Mouse (Mus musculus) megakaryocyte progenitor cell, adult 5-6 weeks (primary cell): ENCODE results near the gene Vkorc1. TPM values are rescaled to one million over a fixed set of nuclear protein-coding genes. Genes with fewer than 3 reads are reported as not detected.
A peak's percentile ranks its signal among the peaks of the same experiment; 100 is the strongest.
"Not testable (repeated sequence)": the region's sequence is repeated elsewhere in the genome, so short reads cannot be mapped to it uniquely, and the experiment has no call there.

Source experiments
- ATAC-seq: replicated peaks from 2 replicates; pipeline ENCODE4 v1.8.0; 2016; ENCODE audit warnings: mild to moderate bottlenecking, moderate TSS enrichment, inconsistent platforms; ENCODE audit not compliant: poor library complexity
- total RNA-seq, 2 experiments: library from RNA; stranded (forward) in 1 of 2; stranded (reverse) in 1 of 2; fragments of 157-497, 149-512 nt in 1 of 2; fragments of 200-1000 nt in 1 of 2; gene quantifications; 2 replicates each; pipeline versions ENCODE4 v1.2.3 to v1.2.4; 2015 to 2017

Gene Vkorc1
- total RNA-seq (2015) (125 and 145 TPM in 2 replicates), total RNA-seq (2017) (30.7 and 39.6 TPM in 2 replicates)

DNA sequence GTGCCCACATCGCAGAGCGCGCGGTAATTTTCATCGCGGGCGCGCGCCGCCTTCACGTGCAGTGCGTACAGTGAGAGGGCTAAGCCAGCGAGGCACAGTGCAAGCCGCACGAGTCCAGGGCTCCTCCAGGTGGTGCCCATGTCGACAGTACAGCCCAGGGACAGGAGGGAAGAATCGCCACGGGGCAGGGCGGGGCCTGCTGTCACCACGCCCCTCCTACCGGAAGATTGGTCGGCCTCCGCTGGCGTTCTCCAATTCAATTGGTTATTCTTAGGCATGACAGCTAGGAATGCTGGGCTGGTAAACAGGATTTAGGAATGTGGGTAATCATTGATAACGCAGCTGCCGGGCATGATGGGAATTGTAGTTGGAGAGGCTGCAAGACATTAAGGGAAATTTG lies at the start of gene Vkorc1, which contains the start of gene Gm21974:
Gene Vkorc1, minus strand, starts transcription at position 176 of the 400 bp plus-strand sequence.
Gene Gm21974, minus strand, starts transcription at position 13 of the 400 bp plus-strand sequence.
- peak; percentile 91 for ATAC-seq

DNA sequence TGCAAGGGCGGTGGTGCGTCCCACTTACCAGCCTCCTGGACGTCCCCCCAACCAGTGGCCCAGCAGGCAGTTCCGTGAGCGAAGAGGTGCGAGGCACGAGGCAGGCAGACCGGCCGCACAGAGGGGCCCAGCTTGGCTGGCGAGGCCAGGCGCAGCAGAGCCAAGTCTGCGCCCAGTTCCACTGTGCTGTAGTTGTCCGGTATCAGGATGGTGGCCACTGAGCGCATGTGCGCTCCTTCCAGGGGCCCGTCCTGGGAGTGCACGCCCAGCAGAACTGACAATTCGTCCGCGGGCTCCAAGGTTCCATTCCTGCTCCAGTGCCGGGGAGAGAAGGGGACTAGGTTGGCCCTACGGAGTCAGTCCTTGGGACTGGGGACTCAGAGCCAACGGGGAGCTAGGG lies 49.2 kb upstream of the Vkorc1 start:
- ATAC-seq, result no peak

DNA sequence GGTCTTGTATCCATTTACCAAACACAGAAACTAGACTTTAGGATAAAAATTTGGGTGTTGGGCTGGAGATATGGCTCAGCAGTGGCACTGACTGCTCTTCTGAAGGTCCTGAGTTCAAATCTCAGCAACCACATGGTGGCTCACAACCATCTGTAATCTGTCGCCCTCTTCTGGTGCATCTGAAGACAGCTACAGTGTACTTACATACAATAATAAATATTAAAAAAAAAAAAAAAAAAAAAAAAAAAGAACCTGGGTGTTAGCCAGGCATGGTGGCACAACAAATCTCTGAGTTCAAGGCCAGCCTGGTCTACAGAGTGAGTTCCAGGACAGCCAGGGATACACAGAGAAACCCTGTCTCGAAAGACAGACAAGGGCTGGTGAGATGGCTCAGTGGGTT lies 46.7 kb upstream of the Vkorc1 start:
- ATAC-seq, result not testable (repeated sequence)

DNA sequence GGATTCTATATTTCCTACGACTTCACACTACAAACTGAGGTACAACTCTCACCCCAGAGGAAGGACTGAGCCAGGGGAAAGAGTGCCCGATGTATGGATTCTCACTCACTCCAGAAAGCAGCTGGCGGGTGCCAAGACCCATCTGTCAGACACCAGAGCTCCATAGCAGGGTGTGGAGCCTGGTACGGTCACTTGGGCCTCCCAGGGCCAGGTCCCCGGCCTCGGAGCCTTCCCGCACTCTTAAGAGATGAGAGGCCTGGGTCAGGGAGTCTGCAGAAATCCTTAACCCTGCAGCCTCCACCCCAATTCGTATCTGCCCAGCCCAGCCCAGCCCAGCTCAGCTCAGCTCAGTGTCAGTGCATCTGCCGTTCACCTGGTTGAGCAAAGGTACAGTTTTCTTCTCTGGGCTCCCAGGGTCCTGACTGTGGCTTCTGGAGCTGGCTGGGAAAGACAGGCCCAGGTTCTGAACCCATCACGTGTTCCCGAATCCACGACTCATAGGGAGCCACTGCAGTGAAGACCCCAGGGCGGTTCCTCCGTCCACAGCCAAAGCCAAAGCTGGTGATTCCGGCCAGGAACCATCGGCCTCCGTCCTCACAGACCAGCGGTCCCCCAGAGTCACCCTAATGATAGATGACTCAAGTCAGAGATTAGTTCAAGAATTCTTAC lies 40.9 kb upstream of the Vkorc1 start:
- ATAC-seq, result no peak

DNA sequence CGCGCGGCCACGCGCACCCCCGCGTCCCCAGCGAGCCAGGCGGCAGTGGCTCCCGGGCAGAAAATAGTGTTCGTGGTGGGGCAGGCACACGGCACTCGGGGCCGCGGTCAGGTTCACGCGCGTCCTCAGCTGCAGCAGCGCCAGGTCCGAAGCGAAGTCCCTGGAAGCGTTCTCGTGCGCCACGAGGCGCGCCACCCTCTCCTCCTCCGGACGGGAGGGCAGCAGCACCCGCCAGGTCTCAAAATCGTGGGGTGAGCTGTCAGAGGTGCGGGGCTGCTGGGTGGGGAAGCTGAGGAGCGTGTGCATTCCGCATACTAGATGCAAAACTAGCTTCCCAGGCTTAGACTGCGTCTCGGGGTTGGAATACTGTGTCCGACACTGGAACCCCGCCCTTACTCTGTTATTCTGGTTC lies 40.3 kb upstream of the Vkorc1 start:
- ATAC-seq, result peak; percentile 13

DNA sequence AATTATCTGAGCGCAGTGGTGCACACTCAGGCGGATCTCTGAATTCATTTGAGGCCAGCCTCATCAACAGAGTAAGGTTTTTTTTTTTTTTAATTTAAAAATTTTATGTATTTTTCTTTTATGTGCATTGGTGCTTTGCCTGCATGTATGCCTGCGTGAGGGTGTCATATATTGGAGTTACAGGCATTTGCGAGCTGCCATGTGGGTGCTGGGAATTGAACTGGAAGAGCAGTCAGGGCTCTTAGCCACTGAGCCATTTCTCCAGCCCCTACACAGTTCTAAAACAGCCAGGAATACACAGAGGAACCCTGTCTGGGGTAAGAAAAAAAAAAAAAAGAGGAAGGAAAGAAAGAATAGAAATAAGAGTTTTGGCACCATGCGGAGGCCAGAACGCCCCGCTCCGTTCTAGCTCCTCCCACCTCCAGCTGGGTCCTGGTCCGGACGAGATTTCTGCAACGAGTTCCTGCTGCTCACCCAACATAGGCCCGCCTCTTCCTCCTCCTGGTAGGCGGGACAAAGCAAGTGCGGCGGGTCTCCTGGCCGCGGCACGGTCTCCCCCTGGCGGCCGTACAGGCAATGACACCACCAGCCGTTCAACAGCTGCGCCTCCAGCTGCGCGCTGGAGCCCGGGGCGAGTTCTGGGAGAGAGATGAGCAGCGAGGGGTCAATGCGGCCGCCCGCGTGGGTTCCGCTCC lies 39.8 kb upstream of the Vkorc1 start:
- ATAC-seq, result peak; percentile 99

DNA sequence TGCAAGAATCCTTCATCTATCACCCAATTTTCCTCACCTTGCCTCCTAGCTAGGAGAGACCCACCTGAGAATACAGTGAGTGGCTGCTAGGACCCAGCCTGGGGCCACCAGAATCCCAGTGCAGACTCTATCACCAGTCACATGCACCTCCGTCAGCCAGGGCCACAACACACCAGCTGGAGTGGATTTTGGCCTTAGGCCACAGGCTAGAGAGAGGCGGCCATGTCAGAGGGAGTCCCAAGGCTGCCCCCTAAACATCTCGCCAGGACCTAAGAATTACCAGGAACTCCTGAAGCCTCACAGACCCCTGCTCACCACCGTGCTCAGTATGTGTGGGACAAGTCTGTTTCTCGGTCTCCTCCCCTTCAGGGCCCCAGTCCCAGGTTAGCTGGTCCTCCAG lies 38.7 kb upstream of the Vkorc1 start:
- ATAC-seq, result no peak

DNA sequence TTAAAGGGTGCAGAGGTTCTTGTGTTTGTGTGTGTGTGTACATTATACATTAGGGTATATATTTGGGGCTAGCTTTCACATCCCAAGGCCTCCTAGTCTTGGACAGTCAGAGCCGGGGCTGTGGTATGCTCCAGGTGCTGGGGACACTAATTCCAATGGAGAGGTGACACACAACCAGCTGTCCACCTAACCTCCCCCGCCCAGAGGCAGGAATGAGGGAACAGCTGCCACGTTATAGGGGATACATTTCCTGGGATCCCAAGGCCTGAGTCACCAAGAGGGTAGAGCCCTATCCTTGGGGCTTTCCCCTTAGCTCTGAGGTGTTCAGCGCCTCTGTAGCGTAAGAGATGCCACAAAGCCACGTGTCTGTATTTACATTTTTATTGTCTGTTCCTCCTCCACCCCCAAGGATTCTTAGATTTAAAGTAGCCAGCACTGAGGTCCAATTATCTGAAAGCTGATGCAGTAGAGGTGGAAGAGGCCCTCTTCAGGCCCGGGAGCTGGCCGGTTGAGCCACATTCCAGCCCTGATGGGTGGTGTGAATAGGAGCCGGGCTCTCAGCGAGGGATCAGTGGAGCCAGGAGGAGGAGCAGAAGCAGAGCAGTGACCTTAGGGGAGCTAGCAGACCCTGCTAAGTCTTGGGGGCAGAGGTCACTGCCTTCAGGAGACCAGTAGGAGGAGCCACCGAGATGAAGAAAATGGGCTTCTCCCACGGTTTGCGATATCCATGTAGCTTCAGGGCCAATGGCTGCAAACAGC lies 37.0 kb upstream of the Vkorc1 start:
- ATAC-seq, result no peak

DNA sequence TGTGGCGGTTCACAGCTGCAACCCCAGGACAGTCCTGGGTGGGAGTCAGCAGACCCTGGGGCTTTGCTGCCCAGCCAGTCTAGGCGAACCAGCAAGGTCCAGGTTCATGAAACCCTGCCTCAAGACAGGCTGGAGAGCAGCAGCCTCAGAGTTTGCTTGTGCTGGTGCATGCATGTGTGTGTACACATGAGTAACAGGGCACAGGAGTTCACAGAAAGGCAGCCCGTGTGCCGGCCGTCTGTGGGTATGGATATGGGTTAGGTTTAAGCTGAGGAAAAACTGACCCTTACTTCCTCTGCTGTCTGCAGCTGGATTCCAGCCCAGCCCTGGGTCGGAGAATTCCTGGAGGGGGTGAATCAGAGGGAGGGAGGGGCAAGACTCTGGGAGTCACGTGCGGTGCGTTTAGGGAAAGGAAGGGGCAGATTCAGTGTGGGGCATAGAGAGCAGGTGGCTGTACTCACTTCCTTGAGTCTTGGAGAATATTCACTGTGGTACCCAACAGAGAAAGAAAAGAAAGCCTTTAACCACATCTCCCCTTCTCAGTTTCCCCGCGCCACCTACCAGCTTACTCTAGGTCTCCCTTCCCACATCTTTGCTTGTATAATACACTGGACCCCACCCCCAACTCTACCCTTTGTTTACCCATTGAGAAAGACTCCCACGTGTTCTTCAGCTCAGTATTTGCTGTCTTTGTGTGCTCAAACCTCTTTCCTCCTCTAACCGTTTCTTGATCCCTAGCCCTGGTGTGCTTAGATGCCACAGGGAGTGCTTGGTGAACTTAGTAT lies 36.1 kb upstream of the Vkorc1 start:
- no peak for ATAC-seq

DNA sequence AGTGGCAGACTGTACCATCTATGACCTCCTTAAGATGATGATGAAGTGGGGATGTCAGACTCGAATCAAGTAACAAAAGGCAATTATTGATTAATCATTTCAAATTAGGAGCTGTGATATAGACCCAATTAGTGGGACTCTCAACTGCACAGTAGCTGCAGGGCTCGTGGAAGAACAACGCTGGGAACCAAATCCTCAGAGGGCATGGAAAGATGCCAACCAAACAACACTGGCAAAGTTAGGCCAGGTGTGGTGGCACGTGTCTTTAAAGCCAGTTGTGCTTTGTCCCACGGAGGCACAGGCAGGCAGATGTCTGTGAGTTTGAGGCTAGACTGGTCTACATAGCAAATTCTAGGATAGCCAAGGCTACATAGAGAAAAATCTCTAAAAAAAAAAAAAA lies 35.2 kb upstream of the Vkorc1 start:
- ATAC-seq, result no peak

DNA sequence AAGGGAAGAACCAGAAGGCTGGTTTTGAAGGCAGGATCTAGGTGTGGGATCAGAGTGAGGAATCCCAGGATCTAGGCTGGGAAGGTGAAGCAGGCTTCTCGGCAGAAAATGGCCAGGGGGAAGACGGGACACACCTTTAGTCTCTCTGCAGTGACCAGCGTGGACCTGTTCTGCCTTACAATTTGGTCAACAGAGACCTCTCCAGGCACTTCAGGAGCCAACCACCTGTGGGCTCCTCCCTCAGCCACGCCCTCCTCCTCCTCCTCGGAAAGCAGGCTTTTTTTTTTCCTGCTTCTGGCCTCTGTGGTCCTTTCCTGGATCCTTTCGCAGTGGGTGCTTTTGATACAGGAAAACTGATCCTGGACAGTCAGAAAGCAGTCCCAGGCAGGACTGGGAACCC lies 34.5 kb upstream of the Vkorc1 start, which contains the start of gene Prss8:
Gene Prss8, minus strand, starts transcription at position 182 of the 400 bp plus-strand sequence.
- ATAC-seq, result no peak

DNA sequence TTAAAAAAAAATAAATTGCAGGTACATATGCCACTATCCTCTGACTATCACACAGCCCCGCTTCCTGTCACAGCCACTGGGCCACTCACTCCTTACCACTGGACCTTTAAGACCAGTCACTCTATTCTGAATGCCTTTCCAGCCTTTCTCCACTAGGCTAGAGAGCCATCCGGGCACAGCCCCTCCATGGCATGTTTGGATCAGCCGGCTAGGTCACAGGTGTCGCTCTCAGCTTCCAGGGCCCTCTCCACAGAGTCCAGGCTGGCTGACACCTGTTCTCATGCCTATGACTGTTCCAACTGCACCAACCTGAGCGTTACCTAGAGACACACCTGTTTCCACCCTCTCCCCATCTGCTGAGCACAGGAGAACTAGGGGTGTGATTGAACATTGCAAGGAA lies 33.2 kb upstream of the Vkorc1 start:
- no peak for ATAC-seq

DNA sequence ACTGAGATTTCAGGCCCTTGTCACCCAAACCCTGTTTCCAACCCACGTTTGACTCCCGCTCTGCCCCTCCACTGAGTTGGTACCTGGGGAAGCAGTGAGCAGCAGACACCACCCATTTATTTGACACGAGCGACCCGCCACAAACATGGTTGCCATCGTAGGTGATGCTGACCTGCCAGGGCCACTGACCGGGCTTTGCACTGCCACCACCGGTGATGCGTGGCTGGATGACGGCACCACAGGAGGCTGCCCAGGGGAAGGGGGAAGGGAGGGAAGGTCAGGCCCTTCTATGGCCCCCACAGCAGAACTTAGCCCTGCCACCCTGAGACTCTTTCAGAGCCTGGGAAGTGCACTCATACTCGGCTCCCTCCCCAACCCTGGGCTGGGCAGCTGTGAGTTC lies 32.3 kb upstream of the Vkorc1 start:
- no peak for ATAC-seq

DNA sequence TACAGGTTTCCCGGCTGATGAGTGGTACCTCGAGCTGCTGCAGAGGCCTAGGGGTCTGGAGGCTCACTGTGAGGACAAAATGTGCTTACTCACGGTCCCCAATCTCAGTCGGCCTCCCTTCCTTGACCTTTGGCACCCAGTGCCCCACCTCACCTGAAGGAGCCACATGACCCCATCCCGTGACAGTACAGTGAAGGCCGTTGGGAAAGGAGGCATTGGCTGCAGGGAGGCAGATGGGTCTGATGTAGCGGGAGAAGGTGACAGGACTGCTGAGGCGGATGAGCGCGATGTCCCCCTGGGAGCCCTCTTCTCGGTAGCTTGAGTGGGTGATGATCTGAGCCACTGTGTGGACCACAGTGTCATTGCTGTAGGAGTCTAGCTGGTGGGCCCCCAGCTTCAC lies 31.4 kb upstream of the Vkorc1 start:
- no peak for ATAC-seq

DNA sequence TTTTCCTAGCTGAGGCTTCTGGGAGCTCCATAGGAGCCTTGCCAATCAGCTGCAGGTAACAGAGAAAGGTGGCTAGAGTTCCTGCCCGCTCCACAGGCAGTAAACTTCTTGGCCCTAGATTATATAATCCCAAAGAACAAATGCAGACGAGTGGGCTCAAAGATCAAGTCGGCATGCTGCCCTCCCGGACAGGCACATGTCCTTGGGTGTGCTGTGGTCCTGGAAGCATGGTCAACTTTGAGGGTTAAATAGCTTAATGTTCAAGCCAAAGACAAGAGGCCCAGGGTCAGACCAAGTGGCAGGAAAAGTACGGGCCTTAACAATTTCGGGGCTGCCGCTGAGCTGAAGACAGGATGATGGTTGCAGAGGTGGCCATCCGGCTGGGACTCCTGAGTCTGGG lies 30.6 kb upstream of the Vkorc1 start:
- no peak for ATAC-seq

DNA sequence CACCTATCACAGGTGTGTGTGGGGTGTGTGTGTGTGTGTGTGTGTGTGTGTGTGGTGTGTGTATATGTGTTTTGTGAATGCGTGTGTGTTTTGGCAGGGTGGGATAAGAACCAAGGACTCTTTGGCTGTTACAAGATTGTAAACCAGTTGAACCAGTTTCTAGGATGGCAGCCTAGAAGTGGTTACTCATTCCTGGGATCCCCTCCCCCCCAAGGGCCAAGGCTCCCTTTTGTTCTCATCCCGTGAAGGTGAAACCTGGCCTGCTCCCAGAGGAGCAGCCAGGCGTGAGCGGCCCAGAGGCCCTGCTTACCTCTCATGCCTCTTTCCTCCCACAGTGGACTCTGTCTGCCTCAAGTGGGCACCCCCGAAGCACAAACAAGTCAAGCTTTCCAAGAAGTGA lies 29.8 kb upstream of the Vkorc1 start:
- no peak for ATAC-seq

DNA sequence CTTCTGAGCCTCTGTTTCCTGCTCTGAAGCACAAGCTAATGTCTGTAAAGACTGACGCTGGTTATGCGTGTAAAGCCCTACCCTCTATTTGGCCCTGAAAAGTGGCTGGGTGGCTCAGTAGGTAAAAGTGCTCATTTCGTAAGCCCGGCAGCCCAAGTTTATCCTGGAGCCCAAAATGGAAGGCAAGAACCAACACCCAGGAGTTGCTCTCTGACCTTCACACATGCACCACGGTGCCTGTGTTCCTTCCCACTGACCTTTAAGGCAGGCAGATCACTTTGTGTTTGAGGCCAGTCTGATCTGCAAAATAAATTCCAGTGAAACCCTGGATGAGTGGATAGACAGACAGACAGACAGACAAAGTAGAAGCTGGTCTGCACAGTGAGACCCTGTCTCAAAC lies 28.3 kb upstream of the Vkorc1 start:
- ATAC-seq, result no peak

DNA sequence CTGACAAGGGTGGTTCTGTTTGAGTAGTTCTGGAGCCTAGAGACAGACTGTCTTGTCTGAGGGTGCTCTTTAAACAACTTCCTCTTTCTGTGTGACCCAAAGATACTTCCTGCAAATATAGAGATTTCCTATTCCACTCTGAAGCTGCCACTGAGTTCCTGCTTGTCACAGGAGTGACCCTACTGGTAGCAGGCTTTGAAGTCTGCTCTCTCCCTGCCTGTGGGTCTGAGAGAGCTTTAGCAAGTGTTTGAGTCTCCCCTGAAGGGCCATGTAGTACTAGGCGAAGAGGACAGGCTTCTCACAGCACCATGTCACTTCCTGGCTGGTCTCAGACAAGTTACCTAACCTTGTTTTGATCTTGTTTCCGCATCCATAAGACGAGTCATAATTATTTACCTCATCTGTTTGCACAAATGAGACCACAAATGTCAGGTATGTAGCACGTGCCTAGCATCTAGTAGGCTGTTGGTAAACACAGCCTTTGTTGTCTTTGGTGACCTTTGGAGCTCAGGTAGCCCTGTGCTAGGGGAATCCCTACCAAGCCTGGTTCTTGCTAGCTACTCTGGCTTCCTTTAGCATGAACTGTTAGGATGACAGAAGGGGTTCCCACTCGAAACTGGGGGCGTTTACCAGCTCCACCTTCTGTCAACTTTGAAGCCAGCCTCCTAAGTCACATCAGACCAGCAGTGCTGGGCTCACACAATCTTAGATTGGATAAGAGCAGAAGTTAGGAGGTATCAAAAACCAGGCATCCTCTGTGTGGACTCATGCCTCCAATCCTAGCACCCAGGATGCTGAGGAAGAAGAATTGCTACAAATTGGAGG lies 27.2 kb upstream of the Vkorc1 start:
- peak; percentile 57 for ATAC-seq

DNA sequence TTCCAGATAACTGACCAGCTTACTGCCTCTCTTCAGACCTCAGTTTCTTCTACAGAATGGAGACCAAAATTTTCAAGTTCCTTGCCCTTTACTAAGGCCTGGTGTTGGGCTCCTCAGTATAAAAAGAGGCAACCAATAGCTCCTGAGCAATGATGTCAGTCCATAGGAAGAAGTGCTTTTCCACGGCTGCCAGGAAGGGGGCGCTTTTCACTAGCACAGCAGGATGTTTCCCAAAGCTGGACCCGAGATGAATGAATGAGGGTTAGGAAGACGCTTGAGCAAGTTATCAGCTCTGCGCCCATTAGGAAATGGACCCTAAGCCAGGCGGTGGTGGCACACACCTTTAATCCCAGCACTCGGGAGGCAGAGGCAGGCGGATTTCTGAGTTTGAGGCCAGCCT lies 26.1 kb upstream of the Vkorc1 start:
- ATAC-seq, result peak; percentile 53

DNA sequence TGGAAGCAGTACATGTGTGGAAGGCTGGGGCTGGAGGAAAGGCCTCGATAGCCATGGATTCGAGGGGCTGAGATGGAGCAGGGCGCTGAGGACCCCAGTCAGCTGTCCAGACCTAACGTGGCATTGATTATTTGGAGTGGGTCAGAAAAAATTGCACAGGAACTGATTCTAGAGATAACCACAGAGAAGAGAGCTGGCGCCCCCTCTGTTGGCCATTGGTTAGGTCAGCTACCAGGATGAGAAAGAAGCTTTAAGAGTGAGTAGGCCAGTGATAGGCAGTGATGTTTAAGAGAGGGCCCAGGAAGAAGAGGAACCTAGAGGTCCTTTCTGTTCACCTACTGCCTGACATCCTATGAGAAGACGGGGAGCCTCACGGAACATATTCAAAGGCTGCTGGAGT lies 23.9 kb upstream of the Vkorc1 start:
- ATAC-seq, result peak; percentile 53
